Mouse (Mus musculus) heart, embryonic 14.5 days (tissue): ENCODE measurements around the gene Sost. TPM values are rescaled to one million over a fixed set of nuclear protein-coding genes. Genes with fewer than 3 reads are reported as not detected.
"Not testable (repeated sequence)": the region's sequence is repeated elsewhere in the genome, so short reads cannot be mapped to it uniquely, and the experiment has no call there.

Experiments
- ATAC-seq: fragments of 200-750 bp; cut with Nextera tagmentation; 2 replicates; pipeline ENCODE4 v1.8.0; 2017; ENCODE audit warnings: low read depth, moderate TSS enrichment; ENCODE audit not compliant: insufficient number of reproducible peaks, insufficient read depth, low FRiP score
- H3K27ac ChIP-seq, 2 experiments: fragments of 200-500 bp in 1 of 2; fragments of 300-500 bp in 1 of 2; sonication (generic) in 1 of 2; replicated peaks in 1 of 2; 2 replicates each; pipeline ENCODE4 v1.5.1; 2012 to 2014; ENCODE audit warnings: low read depth in 2 of 2, low read length in 2 of 2, control low read depth in 1 of 2, mild to moderate bottlenecking in 1 of 2, mixed read lengths in 1 of 2; ENCODE audit not compliant: control insufficient read depth in 1 of 2, insufficient read depth in 1 of 2
- H3K27me3 ChIP-seq: fragments of 300-500 bp; sonication (generic); 2 replicates; pipeline ENCODE4 v1.6.1; 2014; ENCODE audit warnings: mild to moderate bottlenecking, low read length, control low read depth; ENCODE audit not compliant: control insufficient read depth, insufficient read depth
- H3K36me3 ChIP-seq: fragments of 300-500 bp; sonication (generic); 2 replicates; pipeline ENCODE4 v1.6.1; 2014; ENCODE audit warnings: mild to moderate bottlenecking, control low read depth, low read length, mixed read lengths; ENCODE audit not compliant: control insufficient read depth, insufficient read depth
- H3K4me1 ChIP-seq, 2 experiments: fragments of 200-500 bp in 1 of 2; fragments of 300-500 bp in 1 of 2; sonication (generic) in 1 of 2; 2 replicates each; pipeline ENCODE4 v1.6.1; 2012 to 2014; ENCODE audit warnings: low read length in 2 of 2, control low read depth in 1 of 2, mixed read lengths in 1 of 2; ENCODE audit not compliant: control insufficient read depth in 2 of 2, insufficient read depth in 2 of 2
- H3K4me2 ChIP-seq: fragments of 300-500 bp; sonication (generic); 2 replicates; pipeline ENCODE4 v1.6.1; 2014; ENCODE audit warnings: mild to moderate bottlenecking, low read length
- H3K4me3 ChIP-seq, 2 experiments: fragments of 200-500 bp in 1 of 2; fragments of 300-500 bp in 1 of 2; sonication (generic) in 1 of 2; 2 replicates each; pipeline ENCODE4 v1.5.1; 2012 to 2014; ENCODE audit warnings: low read length in 2 of 2, mild to moderate bottlenecking in 2 of 2, control low read depth in 1 of 2, low read depth in 1 of 2, moderate library complexity in 1 of 2; ENCODE audit not compliant: control insufficient read depth in 1 of 2, insufficient read depth in 1 of 2
- H3K9ac ChIP-seq: fragments of 300-500 bp; sonication (generic); 2 replicates; pipeline ENCODE4 v1.6.1; 2014; ENCODE audit warnings: mild to moderate bottlenecking, low read length
- H3K9me3 ChIP-seq: fragments of 300-500 bp; sonication (generic); 2 replicates; pipeline ENCODE4 v1.6.1; 2016; ENCODE audit warnings: low read length, control low read depth; ENCODE audit not compliant: control insufficient read depth
- WGBS: fragments of 180-500 bp; shearing (Covaris S2); extraction: QIAGEN DNeasy Blood & Tissue Kit; methylation state at CpG from one replicate; pipeline ENCODE4 v1.1.7; 2014; 5-methylcytosine and 5-hydroxymethylcytosine counted together
- polyA plus RNA-seq: library from polyadenylated mRNA; unstranded; fragments of >200 nt; fragmentation: Nextera tagmentation; extraction: Ambion mirVana; gene quantifications from 2 replicates; pipeline ENCODE4 v1.2.1, GENCODE M21; 2014

Gene Sost
- polyA plus RNA-seq, 1 experiment from 2014 or later, result 0.55 TPM

- 86% methylated on average over 7 of the region's 7 CpGs for WGBS
- Histone ChIP-seq H3K4me1 (peaks cover 5 to 6% of the 10 kb centered on the region in 2 experiments; a peak in 3 of 4 replicates), H3K27ac (no peak overlapping the region), H3K4me2 (no peak overlapping the region), H3K9me3 (no peaks in the 10 kb centered on the region), H3K36me3 (no peaks in the 10 kb centered on the region), H3K27me3 (no peaks in the 10 kb centered on the region), H3K4me3 (no peak overlapping the region), H3K9ac (no peak overlapping the region)
- ATAC-seq, result no peak
These were observed 25.6 kb upstream of the Sost start for GRCm38 (mm10) chr11:101992411-101992810.

- no peak overlapping the region for H3K4me3 ChIP-seq
- 64% methylated on average over 3 of the region's 3 CpGs for WGBS
- no peaks in the 10 kb centered on the region for H3K9me3 ChIP-seq
- H3K27ac ChIP-seq, result no peak overlapping the region
- no peaks in the 10 kb centered on the region for H3K36me3 ChIP-seq
- peaks cover 4 to 5% of the 10 kb centered on the region in 2 experiments; a peak in 3 of 4 replicates for H3K4me1 ChIP-seq
- no peak overlapping the region for H3K9ac ChIP-seq
- no peak overlapping the region for H3K4me2 ChIP-seq
- H3K27me3 ChIP-seq, result no peaks in the 10 kb centered on the region
- no peak for ATAC-seq
These were observed 25.0 kb upstream of the Sost start for GRCm38 (mm10) chr11:101991813-101992212.

GRCm38 (mm10) chr11:101990244-101990643 lies 23.4 kb upstream of the Sost start:
- no peak for ATAC-seq
- WGBS, result 93% methylated on average over 3 of the region's 3 CpGs
- H3K27ac ChIP-seq, result no peak overlapping the region
- no peak overlapping the region for H3K4me3 ChIP-seq
- H3K27me3 ChIP-seq, result no peaks in the 10 kb centered on the region
- H3K4me2 ChIP-seq, result no peak overlapping the region
- peaks cover 4 to 7% of the 10 kb centered on the region in 2 experiments; a peak in 3 of 4 replicates for H3K4me1 ChIP-seq
- no peaks in the 10 kb centered on the region for H3K36me3 ChIP-seq
- no peak overlapping the region for H3K9ac ChIP-seq
- no peaks in the 10 kb centered on the region for H3K9me3 ChIP-seq

GRCm38 (mm10) chr11:101986913-101987312 lies 20.1 kb upstream of the Sost start, which contains the start of gene Dusp3:
TSS of gene Dusp3 (minus strand) at chr11:101987013.
- H3K4me1 ChIP-seq, result peaks cover 16 to 18% of the 10 kb centered on the region in 2 experiments
- ATAC-seq, result no peak
- H3K27ac ChIP-seq, result no peak within 1 kb of the TSS
- no peaks in the 10 kb centered on the region; the same call in 1 of the 2 replicates for H3K36me3 ChIP-seq
- no peak within 1 kb of the TSS for H3K9ac ChIP-seq
- no peaks in the 10 kb centered on the region for H3K27me3 ChIP-seq
- H3K4me2 ChIP-seq, result no peak within 1 kb of the TSS
- 77% methylated on average over 3 of the region's 3 CpGs for WGBS
- H3K4me3 ChIP-seq, result no peak within 1 kb of the TSS
- H3K9me3 ChIP-seq, result no peaks in the 10 kb centered on the region

GRCm38 (mm10) chr11:101985990-101986389 lies 19.2 kb upstream of the Sost start:
- ATAC-seq, result no peak
- 7% methylated on average over 10 of the region's 10 CpGs for WGBS
- no peak overlapping the region for H3K4me2 ChIP-seq

GRCm38 (mm10) chr11:101985450-101985849 lies 18.6 kb upstream of the Sost start:
- Histone ChIP-seq H3K4me1 (peaks cover 22 to 23% of the 10 kb centered on the region in 2 experiments), H3K36me3 (peaks cover 15% of the 10 kb centered on the region), H3K4me2 (peak overlapping the region; percentile 93; the same call in 1 of the 2 replicates)
- not testable (repeated sequence) for H3K9me3 ChIP-seq, H3K4me3 ChIP-seq, H3K27ac ChIP-seq, H3K9ac ChIP-seq, H3K27me3 ChIP-seq, ATAC-seq
- 63% methylated on average over 6 of the region's 6 CpGs for WGBS

More at GRCm38 (mm10) chr11:101985990-101986389, 19.2 kb upstream of the Sost start:
- H3K4me1 ChIP-seq, result peaks cover 22 to 23% of the 10 kb centered on the region in 2 experiments
- H3K9me3 ChIP-seq, result no peaks in the 10 kb centered on the region
- H3K27ac ChIP-seq, result no peak overlapping the region
- H3K4me3 ChIP-seq, result no peak overlapping the region
- H3K27me3 ChIP-seq, result no peaks in the 10 kb centered on the region
- H3K9ac ChIP-seq, result no peak overlapping the region
- peaks cover 9% of the 10 kb centered on the region for H3K36me3 ChIP-seq

- H3K4me2 ChIP-seq, result peak within 1 kb of the TSS; percentile 93
- H3K9ac ChIP-seq, result peak within 1 kb of the TSS; percentile 91
- ATAC-seq, result peak; percentile 86
- no peaks in the 10 kb centered on the region for H3K27me3 ChIP-seq
- H3K4me1 ChIP-seq, result peaks cover 22 to 23% of the 10 kb centered on the region in 2 experiments
- peaks cover 26% of the 10 kb centered on the region for H3K36me3 ChIP-seq
- H3K9me3 ChIP-seq, result no peaks in the 10 kb centered on the region
- peak within 1 kb of the TSS; percentile 90 to 97 for H3K27ac ChIP-seq
- peak within 1 kb of the TSS; percentile 71 to 75 for H3K4me3 ChIP-seq
- under 1% methylated on average over 62 of the region's 71 CpGs for WGBS
These were observed 17.5 kb upstream of the Sost start, which contains the start of gene Cfap97d1 for GRCm38 (mm10) chr11:101984054-101985025. TSS of gene Cfap97d1 (plus strand) at chr11:101984279.
